Mouse (Mus musculus): ENCODE results near the gene Slc16a5. TPM values are rescaled to one million over a fixed set of nuclear protein-coding genes. Genes with fewer than 3 reads are reported as not detected.

Gene Slc16a5
- polyA plus RNA-seq, 1 experiment from 2014 or later: 0.13 TPM

GRCm38 (mm10) chr11:115481553-115482259, 19.4 kb downstream of the Slc16a5 start:
- TF ChIP-seq EP300 (IDR thresholded peaks at IDR 0.05): no peak
- TF ChIP-seq CTCF (IDR thresholded peaks at IDR 0.05): no peak
- Histone ChIP-seq H3K9me3 (ENCODE audit: low read length) (no peaks in the 10 kb centered on the region), H3K4me1 (ENCODE audit: insufficient read depth, low read depth, low read length) (no peaks in the 10 kb centered on the region), H3K27ac (ENCODE audit: low read length) (no peak overlapping the region), H3K9ac (replicated peaks; ENCODE audit: low read depth) (no peak overlapping the region), H3K36me3 (ENCODE audit: insufficient read depth, low read length) (no peaks in the 10 kb centered on the region), H3K27me3 (replicated peaks; ENCODE audit: insufficient read depth, low read length) (no peaks in the 10 kb centered on the region), H3K4me3 (ENCODE audit: low read depth, low read length) (no peak overlapping the region), H3K4me2 (replicated peaks; ENCODE audit: low read depth, low read length) (no peak overlapping the region)
- DNase-seq (ENCODE audit: low spot score) (no peak), ATAC-seq (no peak)
- WGBS: 72% methylated on average over 6 of the region's 6 CpGs

- Histone ChIP-seq H3K27ac (ENCODE audit: low read length) (no peak overlapping the region), H3K27me3 (replicated peaks; ENCODE audit: insufficient read depth, low read length) (no peaks in the 10 kb centered on the region), H3K4me2 (replicated peaks; ENCODE audit: low read depth, low read length) (no peak overlapping the region), H3K9ac (replicated peaks; ENCODE audit: low read depth) (no peak overlapping the region), H3K36me3 (ENCODE audit: insufficient read depth, low read length) (no peaks in the 10 kb centered on the region), H3K4me3 (ENCODE audit: low read depth, low read length) (no peak overlapping the region), H3K4me1 (ENCODE audit: insufficient read depth, low read depth, low read length) (no peaks in the 10 kb centered on the region), H3K9me3 (ENCODE audit: low read length) (no peaks in the 10 kb centered on the region)
- TF ChIP-seq EP300 (IDR thresholded peaks at IDR 0.05): no peak
- no peak for TF ChIP-seq CTCF (IDR thresholded peaks at IDR 0.05)
- DNase-seq (ENCODE audit: low spot score) (no peak), ATAC-seq (no peak)
- WGBS: 70% methylated on average over 11 of the region's 11 CpGs
These were observed 21.0 kb downstream of the Slc16a5 start for GRCm38 (mm10) chr11:115483278-115483677.

GRCm38 (mm10) chr11:115483726-115484125, 21.5 kb downstream of the Slc16a5 start:
- peak; percentile 69 for DNase-seq (ENCODE audit: low spot score)
- H3K4me1 ChIP-seq (ENCODE audit: insufficient read depth, low read depth, low read length): no peaks in the 10 kb centered on the region
- no peaks in the 10 kb centered on the region for H3K36me3 ChIP-seq (ENCODE audit: insufficient read depth, low read length)
- 18% methylated on average over 6 of the region's 6 CpGs for WGBS
- no peak overlapping the region for H3K27ac ChIP-seq (ENCODE audit: low read length)
- no peak overlapping the region for H3K9ac ChIP-seq (replicated peaks; ENCODE audit: low read depth)
- no peaks in the 10 kb centered on the region for H3K27me3 ChIP-seq (replicated peaks; ENCODE audit: insufficient read depth, low read length)
- H3K9me3 ChIP-seq (ENCODE audit: low read length): no peaks in the 10 kb centered on the region
- H3K4me3 ChIP-seq (ENCODE audit: low read depth, low read length): no peak overlapping the region
- TF ChIP-seq CTCF (IDR thresholded peaks at IDR 0.05) (peak; percentile 95), EP300 (IDR thresholded peaks at IDR 0.05) (no peak)
- no peak overlapping the region for H3K4me2 ChIP-seq (replicated peaks; ENCODE audit: low read depth, low read length)
- ATAC-seq: no peak

GRCm38 (mm10) chr11:115485155-115485554, 22.9 kb downstream of the Slc16a5 start:
- no peak overlapping the region for H3K4me3 ChIP-seq (ENCODE audit: low read depth, low read length)
- ATAC-seq: no peak
- no peaks in the 10 kb centered on the region for H3K9me3 ChIP-seq (ENCODE audit: low read length)
- H3K4me1 ChIP-seq (ENCODE audit: insufficient read depth, low read depth, low read length): no peaks in the 10 kb centered on the region
- WGBS: 65% methylated on average over 12 of the region's 12 CpGs
- H3K27ac ChIP-seq (ENCODE audit: low read length): no peak overlapping the region
- H3K9ac ChIP-seq (replicated peaks; ENCODE audit: low read depth): no peak overlapping the region
- H3K4me2 ChIP-seq (replicated peaks; ENCODE audit: low read depth, low read length): no peak overlapping the region
- TF ChIP-seq CTCF (IDR thresholded peaks at IDR 0.05) (no peak), EP300 (IDR thresholded peaks at IDR 0.05) (no peak)
- 0 out of 2 replicates have a peak, but pooled peaks cover 6% of the 10 kb centered on the region for H3K36me3 ChIP-seq (ENCODE audit: insufficient read depth, low read length)
- H3K27me3 ChIP-seq (replicated peaks; ENCODE audit: insufficient read depth, low read length): no peaks in the 10 kb centered on the region
- DNase-seq (ENCODE audit: low spot score): no peak

GRCm38 (mm10) chr11:115488551-115489104, 26.4 kb downstream of the Slc16a5 start:
- Histone ChIP-seq H3K4me2 (replicated peaks; ENCODE audit: low read depth, low read length) (no peak overlapping the region), H3K27me3 (replicated peaks; ENCODE audit: insufficient read depth, low read length) (no peaks in the 10 kb centered on the region), H3K4me1 (ENCODE audit: insufficient read depth, low read depth, low read length) (peaks cover 11% of the 10 kb centered on the region; the same call in 1 of the 2 replicates), H3K9ac (replicated peaks; ENCODE audit: low read depth) (no peak overlapping the region), H3K36me3 (ENCODE audit: insufficient read depth, low read length) (0 out of 2 replicates have a peak, but pooled peaks cover 6% of the 10 kb centered on the region), H3K9me3 (ENCODE audit: low read length) (no peaks in the 10 kb centered on the region), H3K27ac (ENCODE audit: low read length) (no peak overlapping the region), H3K4me3 (ENCODE audit: low read depth, low read length) (no peak overlapping the region)
- ATAC-seq (no peak), DNase-seq (ENCODE audit: low spot score) (no peak)
- TF ChIP-seq CTCF (IDR thresholded peaks at IDR 0.05): no peak
- WGBS: 87% methylated on average over 19 of the region's 19 CpGs

- 22% methylated on average over 25 of the region's 25 CpGs for WGBS
- Histone ChIP-seq H3K9ac (replicated peaks; ENCODE audit: low read depth) (peak overlapping the region; percentile 29; the same call in 1 of the 2 replicates), H3K4me2 (replicated peaks; ENCODE audit: low read depth, low read length) (peak overlapping the region; percentile 79), H3K27ac (ENCODE audit: low read length) (no peak overlapping the region; the same call in 1 of the 2 replicates), H3K4me3 (ENCODE audit: low read depth, low read length) (peak overlapping the region; percentile 62), H3K9me3 (ENCODE audit: low read length) (no peaks in the 10 kb centered on the region), H3K36me3 (ENCODE audit: insufficient read depth, low read length) (0 out of 2 replicates have a peak, but pooled peaks cover 6% of the 10 kb centered on the region), H3K27me3 (replicated peaks; ENCODE audit: insufficient read depth, low read length) (no peaks in the 10 kb centered on the region), H3K4me1 (ENCODE audit: insufficient read depth, low read depth, low read length) (peaks cover 11% of the 10 kb centered on the region; the same call in 1 of the 2 replicates)
- no peak for TF ChIP-seq EP300 (IDR thresholded peaks at IDR 0.05)
- TF ChIP-seq CTCF (IDR thresholded peaks at IDR 0.05): no peak
- DNase-seq (ENCODE audit: low spot score): no peak
- ATAC-seq: peak; percentile 3; the same call in 1 of the 2 replicates
These were observed 28.4 kb downstream of the Slc16a5 start for GRCm38 (mm10) chr11:115490441-115491355.
